Mouse (Mus musculus): ENCODE results near the gene Camk1d. TPM values are rescaled to one million over a fixed set of nuclear protein-coding genes. Genes with fewer than 3 reads are reported as not detected.

Gene Camk1d
- polyA plus RNA-seq, 1 experiment from 2014 or later = 1.0 TPM

- no peak for DNase-seq (ENCODE audit: low spot score)
- no peaks in the 10 kb centered on the region for H3K9me3 ChIP-seq (ENCODE audit: control insufficient read depth, low read length)
- no peak overlapping the region for H3K9ac ChIP-seq (ENCODE audit: low read depth, low read length)
- H3K4me3 ChIP-seq (ENCODE audit: low read depth, low read length) = no peak overlapping the region
- H3K4me2 ChIP-seq = no peak overlapping the region
- 73% methylated on average over 3 of the region's 3 CpGs for WGBS
- H3K36me3 ChIP-seq (ENCODE audit: control insufficient read depth, insufficient read depth, low read length) = no peaks in the 10 kb centered on the region
- ATAC-seq (replicated peaks; ENCODE audit: low FRiP score) = no peak
- H3K27me3 ChIP-seq (replicated peaks; ENCODE audit: control insufficient read depth, insufficient read depth, low read length) = no peaks in the 10 kb centered on the region
- H3K27ac ChIP-seq (ENCODE audit: low read depth, low read length) = no peak overlapping the region
- H3K4me1 ChIP-seq (replicated peaks; ENCODE audit: control insufficient read depth, insufficient read depth, low read length) = no peaks in the 10 kb centered on the region
These were observed 343.7 kb downstream of the Camk1d start for GRCm38 (mm10) chr2:5370591-5370990.

GRCm38 (mm10) chr2:5363836-5364235 lies 350.5 kb downstream of the Camk1d start:
- H3K36me3 ChIP-seq (ENCODE audit: control insufficient read depth, insufficient read depth, low read length) = no peaks in the 10 kb centered on the region
- no peak overlapping the region for H3K4me3 ChIP-seq (ENCODE audit: low read depth, low read length)
- no peaks in the 10 kb centered on the region for H3K9me3 ChIP-seq (ENCODE audit: control insufficient read depth, low read length)
- no peaks in the 10 kb centered on the region for H3K27me3 ChIP-seq (replicated peaks; ENCODE audit: control insufficient read depth, insufficient read depth, low read length)
- no peak for DNase-seq (ENCODE audit: low spot score)
- H3K4me1 ChIP-seq (replicated peaks; ENCODE audit: control insufficient read depth, insufficient read depth, low read length) = no peaks in the 10 kb centered on the region
- no peak for ATAC-seq (replicated peaks; ENCODE audit: low FRiP score)
- H3K4me2 ChIP-seq = no peak overlapping the region
- no peak overlapping the region for H3K27ac ChIP-seq (ENCODE audit: low read depth, low read length)
- 46% methylated on average over 5 of the region's 5 CpGs for WGBS
- H3K9ac ChIP-seq (ENCODE audit: low read depth, low read length) = no peak overlapping the region

- no peak overlapping the region for H3K4me3 ChIP-seq (ENCODE audit: low read depth, low read length)
- DNase-seq (ENCODE audit: low spot score) (no peak), ATAC-seq (replicated peaks; ENCODE audit: low FRiP score) (no peak)
- H3K9ac ChIP-seq (ENCODE audit: low read depth, low read length) = no peak overlapping the region
- no peak overlapping the region for H3K4me2 ChIP-seq
- no peaks in the 10 kb centered on the region for H3K27me3 ChIP-seq (replicated peaks; ENCODE audit: control insufficient read depth, insufficient read depth, low read length)
- 78% methylated on average over 5 of the region's 5 CpGs for WGBS
- H3K36me3 ChIP-seq (ENCODE audit: control insufficient read depth, insufficient read depth, low read length) = no peaks in the 10 kb centered on the region
- no peaks in the 10 kb centered on the region for H3K4me1 ChIP-seq (replicated peaks; ENCODE audit: control insufficient read depth, insufficient read depth, low read length)
- no peaks in the 10 kb centered on the region for H3K9me3 ChIP-seq (ENCODE audit: control insufficient read depth, low read length)
- H3K27ac ChIP-seq (ENCODE audit: low read depth, low read length) = no peak overlapping the region
These were observed 356.3 kb downstream of the Camk1d start for GRCm38 (mm10) chr2:5358049-5358448.

- no peak overlapping the region for H3K4me3 ChIP-seq (ENCODE audit: low read depth, low read length)
- H3K4me1 ChIP-seq (replicated peaks; ENCODE audit: control insufficient read depth, insufficient read depth, low read length) = no peaks in the 10 kb centered on the region
- H3K27me3 ChIP-seq (replicated peaks; ENCODE audit: control insufficient read depth, insufficient read depth, low read length) = no peaks in the 10 kb centered on the region
- no peak overlapping the region for H3K4me2 ChIP-seq
- H3K27ac ChIP-seq (ENCODE audit: low read depth, low read length) = no peak overlapping the region
- no peak overlapping the region for H3K9ac ChIP-seq (ENCODE audit: low read depth, low read length)
- H3K36me3 ChIP-seq (ENCODE audit: control insufficient read depth, insufficient read depth, low read length) = no peaks in the 10 kb centered on the region
- DNase-seq (ENCODE audit: low spot score) = no peak
- H3K9me3 ChIP-seq (ENCODE audit: control insufficient read depth, low read length) = no peaks in the 10 kb centered on the region
- ATAC-seq (replicated peaks; ENCODE audit: low FRiP score) = no peak
- WGBS = 71% methylated on average over 4 of the region's 4 CpGs
These were observed 357.3 kb downstream of the Camk1d start for GRCm38 (mm10) chr2:5357056-5357455.

- no peaks in the 10 kb centered on the region for H3K4me1 ChIP-seq (replicated peaks; ENCODE audit: control insufficient read depth, insufficient read depth, low read length)
- WGBS = 77% methylated on average over 13 of the region's 13 CpGs
- no peaks in the 10 kb centered on the region for H3K9me3 ChIP-seq (ENCODE audit: control insufficient read depth, low read length)
- no peak for ATAC-seq (replicated peaks; ENCODE audit: low FRiP score)
- no peak overlapping the region for H3K9ac ChIP-seq (ENCODE audit: low read depth, low read length)
- no peak overlapping the region for H3K4me3 ChIP-seq (ENCODE audit: low read depth, low read length)
- H3K36me3 ChIP-seq (ENCODE audit: control insufficient read depth, insufficient read depth, low read length) = no peaks in the 10 kb centered on the region
- no peaks in the 10 kb centered on the region for H3K27me3 ChIP-seq (replicated peaks; ENCODE audit: control insufficient read depth, insufficient read depth, low read length)
- DNase-seq (ENCODE audit: low spot score) = no peak
- no peak overlapping the region for H3K4me2 ChIP-seq
- H3K27ac ChIP-seq (ENCODE audit: low read depth, low read length) = no peak overlapping the region
These were observed 361.3 kb downstream of the Camk1d start for GRCm38 (mm10) chr2:5352821-5353522.

GRCm38 (mm10) chr2:5345344-5345743 lies 369.0 kb downstream of the Camk1d start:
- H3K36me3 ChIP-seq (ENCODE audit: control insufficient read depth, insufficient read depth, low read length) = no peaks in the 10 kb centered on the region
- WGBS = 79% methylated on average over 9 of the region's 9 CpGs
- ATAC-seq (replicated peaks; ENCODE audit: low FRiP score) (no peak), DNase-seq (ENCODE audit: low spot score) (no peak)
- H3K4me3 ChIP-seq (ENCODE audit: low read depth, low read length) = no peak overlapping the region
- H3K9me3 ChIP-seq (ENCODE audit: control insufficient read depth, low read length) = no peaks in the 10 kb centered on the region
- H3K27me3 ChIP-seq (replicated peaks; ENCODE audit: control insufficient read depth, insufficient read depth, low read length) = no peaks in the 10 kb centered on the region
- H3K9ac ChIP-seq (ENCODE audit: low read depth, low read length) = no peak overlapping the region
- no peaks in the 10 kb centered on the region for H3K4me1 ChIP-seq (replicated peaks; ENCODE audit: control insufficient read depth, insufficient read depth, low read length)
- no peak overlapping the region for H3K27ac ChIP-seq (ENCODE audit: low read depth, low read length)
- no peak overlapping the region for H3K4me2 ChIP-seq

- whole genome bisulfite sequencing = 66% methylated on average over 12 of the region's 12 CpGs
- DNase-seq (ENCODE audit: low spot score) = no peak
- H3K27ac ChIP-seq (ENCODE audit: low read depth, low read length) = no peak overlapping the region
- H3K27me3 ChIP-seq (replicated peaks; ENCODE audit: control insufficient read depth, insufficient read depth, low read length) = no peaks in the 10 kb centered on the region
- H3K4me3 ChIP-seq (ENCODE audit: low read depth, low read length) = no peak overlapping the region
- H3K4me1 ChIP-seq (replicated peaks; ENCODE audit: control insufficient read depth, insufficient read depth, low read length) = no peaks in the 10 kb centered on the region
- H3K4me2 ChIP-seq = no peak overlapping the region
- H3K9me3 ChIP-seq (ENCODE audit: control insufficient read depth, low read length) = no peaks in the 10 kb centered on the region
- no peak overlapping the region for H3K9ac ChIP-seq (ENCODE audit: low read depth, low read length)
- ATAC-seq (replicated peaks; ENCODE audit: low FRiP score) = no peak
- no peaks in the 10 kb centered on the region for H3K36me3 ChIP-seq (ENCODE audit: control insufficient read depth, insufficient read depth, low read length)
These were observed 386.6 kb downstream of the Camk1d start for GRCm38 (mm10) chr2:5327533-5328250.

- no peak for ATAC-seq (replicated peaks; ENCODE audit: low FRiP score)
These were observed 389.5 kb downstream of the Camk1d start for GRCm38 (mm10) chr2:5324806-5325205.

More at GRCm38 (mm10) chr2:5324806-5325205, 389.5 kb downstream of the Camk1d start:
- H3K4me2 ChIP-seq = no peak overlapping the region
- no peaks in the 10 kb centered on the region for H3K27me3 ChIP-seq (replicated peaks; ENCODE audit: control insufficient read depth, insufficient read depth, low read length)
- H3K4me3 ChIP-seq (ENCODE audit: low read depth, low read length) = no peak overlapping the region
- H3K9me3 ChIP-seq (ENCODE audit: control insufficient read depth, low read length) = no peaks in the 10 kb centered on the region
- no peaks in the 10 kb centered on the region for H3K36me3 ChIP-seq (ENCODE audit: control insufficient read depth, insufficient read depth, low read length)
- no peaks in the 10 kb centered on the region for H3K4me1 ChIP-seq (replicated peaks; ENCODE audit: control insufficient read depth, insufficient read depth, low read length)
- 75% methylated on average over 3 of the region's 3 CpGs for WGBS
- no peak overlapping the region for H3K27ac ChIP-seq (ENCODE audit: low read depth, low read length)
- no peak overlapping the region for H3K9ac ChIP-seq (ENCODE audit: low read depth, low read length)
- no peak for DNase-seq (ENCODE audit: low spot score)

Data from liver, embryonic 11.5 days (tissue).